Mouse (Mus musculus) neural tube, embryonic 11.5 days (tissue): ENCODE measurements around the gene Gsdma3. TPM values are rescaled to one million over a fixed set of nuclear protein-coding genes. Genes with fewer than 3 reads are reported as not detected.
A peak's percentile ranks its signal among the peaks of the same experiment; 100 is the strongest.

Experiments
- ATAC-seq: fragments of 200-750 bp; cut with Nextera tagmentation; 2 replicates; pipeline ENCODE4 v1.8.0; 2017; ENCODE audit warnings: moderate number of reproducible peaks, mild to moderate bottlenecking, moderate TSS enrichment, moderate library complexity; ENCODE audit not compliant: insufficient read depth, low FRiP score, low TSS enrichment
- DNase-seq: peaks from one replicate; pipeline ENCODE4 v3.0.0-alpha.2; 2015; ENCODE audit warnings: low spot score
- H3K27ac ChIP-seq: fragments of 300-500 bp; sonication (generic); 2 replicates; pipeline ENCODE4 v1.5.1; 2014; ENCODE audit warnings: low read depth, mild to moderate bottlenecking, low read length
- H3K27me3 ChIP-seq: fragments of 300-500 bp; sonication (generic); 2 replicates; pipeline ENCODE4 v1.6.1; 2014; ENCODE audit warnings: mild to moderate bottlenecking, low read length, mixed read lengths; ENCODE audit not compliant: control insufficient read depth, insufficient read depth
- H3K36me3 ChIP-seq: fragments of 300-500 bp; sonication (generic); 2 replicates; pipeline ENCODE4 v1.6.1; 2014; ENCODE audit warnings: mild to moderate bottlenecking, low read length, moderate library complexity, mixed read lengths; ENCODE audit not compliant: control insufficient read depth, insufficient read depth
- H3K4me1 ChIP-seq: fragments of 300-500 bp; sonication (generic); 2 replicates; pipeline ENCODE4 v1.6.1; 2014; ENCODE audit warnings: low read length, mixed read lengths; ENCODE audit not compliant: control insufficient read depth, insufficient read depth
- H3K4me2 ChIP-seq: fragments of 300-500 bp; sonication (generic); 2 replicates; pipeline ENCODE4 v1.6.1; 2014; ENCODE audit warnings: low read depth, mild to moderate bottlenecking, moderate library complexity
- H3K4me3 ChIP-seq: fragments of 300-500 bp; sonication (generic); 2 replicates; pipeline ENCODE4 v1.5.1; 2014; ENCODE audit warnings: low read depth, low read length
- H3K9ac ChIP-seq: fragments of 300-500 bp; sonication (generic); 2 replicates; pipeline ENCODE4 v1.6.1; 2014; ENCODE audit warnings: mild to moderate bottlenecking, low read length
- H3K9me3 ChIP-seq: fragments of 300-500 bp; sonication (generic); 2 replicates; pipeline ENCODE4 v1.6.1; 2016; ENCODE audit warnings: low read length; ENCODE audit not compliant: control insufficient read depth
- WGBS: fragments of 180-500 bp; shearing (Covaris S2); extraction: QIAGEN DNeasy Blood & Tissue Kit; methylation state at CpG from one replicate; pipeline ENCODE4 v1.1.7; 2014; 5-methylcytosine and 5-hydroxymethylcytosine counted together
- polyA plus RNA-seq: library from polyadenylated mRNA; unstranded; fragments of >200 nt; fragmentation: Nextera tagmentation; extraction: Ambion mirVana; gene quantifications from 2 replicates; pipeline ENCODE4 v1.2.1, GENCODE M21; 2014

Gene Gsdma3
- polyA plus RNA-seq, 1 experiment from 2014 or later = not detected

GRCm38 (mm10) chr11:98681786-98682745 lies 55.9 kb downstream of the Gsdma3 start, which contains the start of gene Psmd3:
TSS of gene Psmd3 (plus strand) at chr11:98682554.
- peaks cover 5% of the 10 kb centered on the region for H3K4me1 ChIP-seq
- peaks cover 8% of the 10 kb centered on the region for H3K36me3 ChIP-seq
- DNase-seq (peak; percentile 97), ATAC-seq (peak; percentile 95)
- peak within 1 kb of the TSS; percentile 61 for H3K4me2 ChIP-seq
- H3K9ac ChIP-seq = peak within 1 kb of the TSS; percentile 98
- H3K4me3 ChIP-seq = peak within 1 kb of the TSS; percentile 88
- H3K27ac ChIP-seq = peak within 1 kb of the TSS; percentile 67; the same call in 1 of the 2 replicates
- 6% methylated on average over 45 of the region's 45 CpGs for WGBS
- no peaks in the 10 kb centered on the region for H3K27me3 ChIP-seq
- no peaks in the 10 kb centered on the region for H3K9me3 ChIP-seq

GRCm38 (mm10) chr11:98682811-98683210 lies 56.7 kb downstream of the Gsdma3 start:
- Histone ChIP-seq H3K27ac (0 out of 2 replicates have a peak overlapping the region, but pooled peaks have one; percentile 34), H3K36me3 (peaks cover 8% of the 10 kb centered on the region), H3K9me3 (no peaks in the 10 kb centered on the region), H3K4me3 (peak overlapping the region; percentile 88), H3K27me3 (no peaks in the 10 kb centered on the region), H3K4me2 (peak overlapping the region; percentile 61), H3K4me1 (peaks cover 5% of the 10 kb centered on the region), H3K9ac (peak overlapping the region; percentile 98)
- WGBS = under 1% methylated on average over 23 of the region's 23 CpGs
- DNase-seq (no peak), ATAC-seq (peak; percentile 45)

DNA sequence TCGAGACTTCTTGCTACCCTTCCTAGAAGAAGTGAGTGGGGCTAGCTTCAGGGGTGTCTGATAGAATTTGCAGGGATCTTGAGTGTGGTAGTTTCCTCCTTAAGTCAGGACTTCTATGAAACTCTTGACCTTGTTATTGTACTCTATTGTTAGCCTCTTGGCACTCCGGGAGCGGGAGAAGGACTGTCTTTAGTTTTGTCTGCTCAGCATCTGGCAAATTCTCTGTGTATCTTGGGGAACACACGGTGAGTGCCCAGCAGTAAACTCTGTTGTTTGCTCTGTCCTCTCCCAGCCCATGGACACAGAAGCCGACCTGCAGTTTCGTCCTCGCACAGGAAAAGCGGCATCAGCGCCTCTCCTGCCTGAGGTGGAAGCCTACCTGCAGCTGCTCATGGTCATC lies 59.5 kb downstream of the Gsdma3 start:
- peaks cover 5% of the 10 kb centered on the region for H3K4me1 ChIP-seq

GRCm38 (mm10) chr11:98686976-98687375 lies 60.8 kb downstream of the Gsdma3 start:
- H3K4me3 ChIP-seq = no peak overlapping the region
- no peak overlapping the region for H3K4me2 ChIP-seq
- peaks cover 5% of the 10 kb centered on the region for H3K4me1 ChIP-seq
- WGBS = 91% methylated on average over 4 of the region's 4 CpGs
- no peak for ATAC-seq
- no peaks in the 10 kb centered on the region for H3K27me3 ChIP-seq
- peaks cover 23% of the 10 kb centered on the region for H3K36me3 ChIP-seq
- H3K27ac ChIP-seq = no peak overlapping the region
- no peak for DNase-seq
- H3K9ac ChIP-seq = no peak overlapping the region
- H3K9me3 ChIP-seq = no peaks in the 10 kb centered on the region

More for the DNA sequence above, 59.5 kb downstream of the Gsdma3 start:
- ATAC-seq (no peak), DNase-seq (no peak)
- Histone ChIP-seq H3K4me2 (no peak overlapping the region), H3K9me3 (no peaks in the 10 kb centered on the region), H3K36me3 (peaks cover 14% of the 10 kb centered on the region), H3K9ac (no peak overlapping the region), H3K27ac (no peak overlapping the region), H3K27me3 (no peaks in the 10 kb centered on the region), H3K4me3 (no peak overlapping the region)
- 93% methylated on average over 9 of the region's 9 CpGs for WGBS

Other genes with a start within 250 kb of the Gsdma3 start
- gene Tcap, start 242.5 kb upstream of the Gsdma3 start, polyA plus RNA-seq = 3.1 and 3.9 TPM in 2 replicates
- 0.40 and 0.91 TPM in 2 replicates for gene Pnmt, start 239.9 kb upstream of the Gsdma3 start, polyA plus RNA-seq
- 6.7 and 7.2 TPM in 2 replicates for gene Pgap3, start 225.9 kb upstream of the Gsdma3 start, polyA plus RNA-seq
- gene Erbb2, start 213.9 kb upstream of the Gsdma3 start, polyA plus RNA-seq = 22.3 and 24.5 TPM in 2 replicates
- gene Mien1, start 187.4 kb upstream of the Gsdma3 start, polyA plus RNA-seq = 133 and 151 TPM in 2 replicates
- gene Grb7, start 180.0 kb upstream of the Gsdma3 start, polyA plus RNA-seq = 1.4 and 1.9 TPM in 2 replicates
- not detected in 2 replicates for gene Ikzf3, start 80.3 kb upstream of the Gsdma3 start, polyA plus RNA-seq
- 0.16 TPM in 1 of 2 replicates, not detected in the other for gene Zpbp2, start 75.3 kb upstream of the Gsdma3 start, polyA plus RNA-seq
- gene Ormdl3, start 39.0 kb upstream of the Gsdma3 start, polyA plus RNA-seq = 11.1 and 14.5 TPM in 2 replicates
- not detected in 2 replicates for gene Lrrc3c, start 28.1 kb upstream of the Gsdma3 start, polyA plus RNA-seq
- 0.64 and 1.5 TPM in 2 replicates for gene Gm12355, start 699 bp upstream of the Gsdma3 start, polyA plus RNA-seq
- gene Gsdma2, start 20.4 kb downstream of the Gsdma3 start, polyA plus RNA-seq = 0.17 TPM in 1 of 2 replicates, not detected in the other
- gene Gsdma, start 38.0 kb downstream of the Gsdma3 start, polyA plus RNA-seq = not detected in 2 replicates
- gene Psmd3, start 56.2 kb downstream of the Gsdma3 start, polyA plus RNA-seq = 172 TPM in 2 replicates
- not detected in 2 replicates for gene Csf3, start 74.9 kb downstream of the Gsdma3 start, polyA plus RNA-seq
- gene Med24, start 103.1 kb downstream of the Gsdma3 start, polyA plus RNA-seq = 67.6 and 74.5 TPM in 2 replicates
- 32.0 and 34.7 TPM in 2 replicates for gene Thra, start 114.3 kb downstream of the Gsdma3 start, polyA plus RNA-seq
- 1.5 and 1.9 TPM in 2 replicates for gene Nr1d1, start 149.0 kb downstream of the Gsdma3 start, polyA plus RNA-seq
- 24.1 and 24.2 TPM in 2 replicates for gene Msl1, start 169.2 kb downstream of the Gsdma3 start, polyA plus RNA-seq
- gene Casc3, start 178.5 kb downstream of the Gsdma3 start, polyA plus RNA-seq = 55.4 and 59.4 TPM in 2 replicates
- gene Rapgefl1, start 210.4 kb downstream of the Gsdma3 start, polyA plus RNA-seq = 2.3 and 2.8 TPM in 2 replicates
- gene Wipf2, start 237.3 kb downstream of the Gsdma3 start, polyA plus RNA-seq = 4.7 and 5.6 TPM in 2 replicates